Mouse (Mus musculus): ENCODE data around the gene Rps8.

DNA sequence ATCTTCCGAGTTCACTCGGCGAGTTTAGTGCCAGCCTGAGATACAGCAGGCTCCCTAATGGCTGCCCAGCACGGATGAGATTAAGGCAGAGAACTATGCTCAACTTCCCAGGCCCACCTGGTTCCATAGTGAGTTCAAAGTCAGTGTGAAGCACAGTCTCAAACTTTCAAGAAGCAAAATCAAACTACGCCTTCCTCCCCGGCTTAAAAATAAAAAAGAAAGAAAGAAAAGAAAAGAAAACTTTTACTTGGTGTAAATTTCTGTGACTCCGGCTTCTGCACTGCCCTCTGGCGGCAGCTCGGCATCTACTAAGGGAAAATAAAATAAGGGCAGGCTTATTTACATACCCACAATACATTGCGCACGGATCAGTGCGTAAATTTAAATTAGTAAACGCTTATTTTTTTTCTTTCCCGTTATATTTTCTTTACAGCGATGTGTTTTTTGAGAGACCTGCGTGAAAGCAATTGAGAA lies 33.4 kb upstream of the Rps8 start:
- TF ChIP-seq POLR2AphosphoS2 (IDR thresholded peaks at IDR 0.05; ENCODE audit: insufficient read length, low read depth) (no peak), E2F4 (IDR thresholded peaks at IDR 0.05; ENCODE audit: insufficient read depth) (no peak), TCF12 (IDR thresholded peaks at IDR 0.05; ENCODE audit: insufficient read depth, poor library complexity, severe bottlenecking) (no peak), POLR2A (IDR thresholded peaks at IDR 0.05; ENCODE audit: insufficient read length, low read depth) (no peak), USF1 (IDR thresholded peaks at IDR 0.05; ENCODE audit: low read depth) (no peak), SRF (IDR thresholded peaks at IDR 0.05; ENCODE audit: control insufficient read depth, insufficient read length, low read depth) (no peak), MAX (IDR thresholded peaks at IDR 0.05; ENCODE audit: low read depth) (no peak), TCF3 (IDR thresholded peaks at IDR 0.05; ENCODE audit: insufficient read length, low read depth) (no peak), REST (IDR thresholded peaks at IDR 0.05; ENCODE audit: insufficient read depth, insufficient read length) (no peak)
